Mouse (Mus musculus) neural tube, embryonic 10.5 days (tissue): Measurements from ENCODE around the gene Cdk7.
A peak's percentile ranks its signal among the peaks of the same experiment; 100 is the strongest.
"Not testable (repeated sequence)": the region's sequence is repeated elsewhere in the genome, so short reads cannot be mapped to it uniquely, and the experiment has no call there.

ENCODE experiments used
- DNase-seq: peaks from one replicate; pipeline ENCODE4 v3.0.0-alpha.2; 2017; ENCODE audit warnings: low spot score; ENCODE audit errors: extremely low spot score

Gene Cdk7

GRCm38 (mm10) chr13:100730861-100731176 is at the start of gene Cdk7:
Gene Cdk7, minus strand, starts transcription at chr13:100730939.
- peak; percentile 93 for DNase-seq

- DNase-seq, result no peak
Observed at GRCm38 (mm10) chr13:100777491-100777890, 46.8 kb upstream of the Cdk7 start.

DNA sequence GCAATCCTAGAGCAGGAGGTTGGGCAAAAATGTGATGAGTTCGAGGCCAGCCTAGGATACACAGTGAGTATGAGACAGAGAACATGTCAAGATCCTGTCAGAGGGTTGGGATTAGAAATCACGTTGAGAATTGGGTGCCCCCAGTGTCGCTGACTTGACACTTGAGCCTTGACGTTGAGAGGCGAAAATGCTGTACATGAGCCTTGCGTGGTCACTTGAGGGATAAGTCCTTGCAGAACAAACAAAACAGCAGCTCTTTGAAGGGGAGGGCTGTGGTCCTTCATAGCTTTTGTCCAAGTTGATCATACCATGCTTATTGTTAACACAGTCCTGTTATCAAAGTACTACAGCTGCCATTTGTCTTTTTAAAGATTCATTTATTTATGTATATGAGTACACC is 46.0 kb upstream of the Cdk7 start:
- DNase-seq, result no peak

- DNase-seq, result no peak
Observed at GRCm38 (mm10) chr13:100776056-100776419, 45.3 kb upstream of the Cdk7 start.

GRCm38 (mm10) chr13:100775252-100776055 is 44.7 kb upstream of the Cdk7 start, which contains the start of gene Cenph:
Gene Cenph, minus strand, starts transcription at chr13:100775899.
- DNase-seq, result peak; percentile 89

GRCm38 (mm10) chr13:100774704-100775103 is 44.0 kb upstream of the Cdk7 start:
- DNase-seq, result no peak

DNA sequence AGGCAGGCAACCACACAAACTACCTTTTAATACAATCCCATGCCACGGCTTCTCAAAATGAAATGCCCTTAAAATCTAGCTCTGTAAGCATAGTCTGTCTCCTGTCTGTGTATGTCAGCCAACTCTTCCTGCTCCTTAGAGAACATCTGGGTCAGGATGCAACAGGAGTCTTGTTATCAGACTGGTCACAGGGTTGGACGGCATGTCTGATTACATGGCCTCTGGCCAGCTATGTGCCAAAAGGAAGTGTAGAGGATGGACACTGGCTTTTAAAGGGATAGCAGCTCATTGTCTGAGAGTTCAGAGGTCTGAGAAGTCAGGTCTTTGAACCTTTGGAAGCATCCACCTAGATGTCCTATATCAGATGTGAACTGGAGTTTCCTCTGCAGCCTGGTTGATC is 24.6 kb upstream of the Cdk7 start:
- no peak for DNase-seq

DNA sequence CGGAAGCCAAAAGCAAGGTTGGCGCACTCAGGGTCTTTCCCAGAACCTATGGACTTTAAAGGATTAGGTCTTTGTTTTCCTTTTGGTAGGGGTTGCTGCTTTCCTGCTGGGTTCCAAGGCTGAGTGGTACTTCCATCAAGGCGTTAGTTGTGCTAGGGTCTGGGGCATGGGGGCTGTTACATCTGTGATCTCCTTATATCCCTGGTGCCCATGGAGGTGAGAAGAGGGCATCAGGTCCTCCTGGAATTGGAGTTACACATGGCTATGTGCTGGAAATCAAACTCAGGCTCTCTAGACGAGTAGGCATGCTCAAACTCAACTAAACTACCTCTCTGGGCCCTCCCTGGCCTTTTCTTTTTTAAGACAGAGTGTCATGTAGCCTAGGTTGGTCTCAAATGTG is 23.4 kb upstream of the Cdk7 start:
- no peak for DNase-seq

GRCm38 (mm10) chr13:100753011-100753410 is 22.3 kb upstream of the Cdk7 start:
- DNase-seq, result no peak

- no peak for DNase-seq
Observed at GRCm38 (mm10) chr13:100752529-100752928, 21.8 kb upstream of the Cdk7 start.

GRCm38 (mm10) chr13:100751402-100751801 is 20.7 kb upstream of the Cdk7 start:
- no peak for DNase-seq

DNA sequence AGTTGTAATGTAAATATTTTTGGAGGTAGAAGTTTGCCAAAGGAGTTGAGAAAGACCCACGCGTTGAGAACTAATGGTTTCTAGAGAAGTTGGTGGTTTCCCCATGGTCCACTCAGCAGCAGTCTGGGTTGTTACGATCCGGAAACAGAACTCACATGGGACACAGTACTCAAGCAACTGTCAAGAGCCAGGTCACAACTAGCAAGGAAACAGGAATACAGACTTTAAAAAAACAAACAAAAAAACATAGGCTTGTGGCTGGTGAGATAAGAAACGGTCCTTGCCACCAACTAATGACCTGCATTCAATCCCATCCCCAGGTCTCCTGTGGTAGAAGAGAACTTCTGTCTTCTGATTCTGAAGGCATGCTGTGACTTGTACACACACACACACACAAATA is 20.1 kb upstream of the Cdk7 start:
- no peak for DNase-seq

DNA sequence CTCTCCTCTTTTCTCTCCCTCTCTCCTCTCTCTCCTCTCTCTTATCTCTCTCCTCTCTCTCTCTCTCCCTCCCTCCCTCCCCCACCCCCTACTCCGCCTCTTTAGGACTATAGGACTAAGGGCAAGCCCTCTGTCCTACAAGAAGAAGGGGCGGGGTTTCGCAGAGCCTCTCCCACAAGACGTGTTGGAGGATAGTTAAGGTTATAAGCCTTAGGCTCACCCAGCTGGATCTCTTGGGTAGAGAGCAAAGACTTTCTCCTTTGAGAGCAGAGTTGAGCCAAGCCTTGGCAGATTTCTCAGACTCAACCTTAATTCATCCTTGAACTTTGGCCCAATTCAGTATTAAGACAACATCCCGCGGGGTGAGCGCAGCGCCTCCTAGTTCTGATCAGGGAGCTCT is 17.9 kb upstream of the Cdk7 start:
- DNase-seq, result no peak

DNA sequence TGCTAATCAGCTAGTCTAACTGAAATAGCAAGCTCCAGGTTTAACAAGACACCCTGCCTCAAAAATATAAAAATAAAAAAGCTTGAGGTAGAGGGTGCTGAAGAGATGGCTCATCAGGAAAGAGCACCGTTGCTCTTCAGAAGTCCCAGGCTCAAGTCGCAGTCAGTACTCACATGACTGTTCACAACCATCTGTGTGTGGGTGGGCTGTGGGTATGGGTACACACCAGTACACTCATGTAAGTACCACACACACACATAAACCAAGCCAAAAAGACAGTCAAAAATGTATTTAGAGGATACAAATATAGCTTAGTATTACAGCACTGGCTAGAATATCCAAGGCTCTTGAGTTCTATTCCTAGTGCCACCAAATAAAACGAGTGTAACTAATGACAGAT is 15.4 kb upstream of the Cdk7 start:
- no peak for DNase-seq

DNA sequence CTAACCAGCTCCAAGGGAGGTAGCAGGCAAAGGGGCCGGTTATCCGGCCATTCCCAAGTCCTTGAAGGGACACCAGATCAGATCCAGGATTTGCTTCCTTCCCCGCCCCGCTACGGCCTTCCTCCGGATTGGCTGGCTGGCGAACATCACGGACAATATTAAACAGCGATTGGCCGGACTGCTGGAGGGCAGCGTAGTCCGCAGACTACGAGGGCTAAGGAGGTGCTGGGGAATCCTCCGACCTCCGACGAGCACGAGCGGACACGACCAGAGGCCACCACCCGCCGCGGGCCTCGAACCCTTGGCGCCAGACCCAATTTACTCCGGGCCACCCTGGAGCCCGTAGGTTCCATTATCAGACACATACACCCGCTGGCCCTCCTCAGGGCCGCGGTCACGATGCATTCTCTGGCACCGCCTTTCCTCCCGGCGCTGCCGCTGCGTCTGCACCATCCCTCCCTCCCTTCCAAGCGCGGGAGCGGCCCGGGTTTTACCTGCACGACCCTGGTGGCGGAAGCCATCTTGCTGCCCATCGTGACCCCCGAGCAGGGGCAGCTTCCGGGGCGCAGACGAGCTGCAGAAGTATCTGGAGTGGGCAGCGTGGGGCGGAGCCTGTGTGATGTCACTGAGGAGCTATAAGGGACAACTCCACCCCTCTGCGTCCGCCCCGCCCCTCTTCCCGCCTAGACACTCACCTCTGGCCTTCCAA is 13.5 kb upstream of the Cdk7 start, which contains the start of gene Mrps36:
Gene Mrps36 (minus strand): TSS at position 624 of the 709 bp plus-strand sequence.
- DNase-seq, result peak; percentile 93

DNA sequence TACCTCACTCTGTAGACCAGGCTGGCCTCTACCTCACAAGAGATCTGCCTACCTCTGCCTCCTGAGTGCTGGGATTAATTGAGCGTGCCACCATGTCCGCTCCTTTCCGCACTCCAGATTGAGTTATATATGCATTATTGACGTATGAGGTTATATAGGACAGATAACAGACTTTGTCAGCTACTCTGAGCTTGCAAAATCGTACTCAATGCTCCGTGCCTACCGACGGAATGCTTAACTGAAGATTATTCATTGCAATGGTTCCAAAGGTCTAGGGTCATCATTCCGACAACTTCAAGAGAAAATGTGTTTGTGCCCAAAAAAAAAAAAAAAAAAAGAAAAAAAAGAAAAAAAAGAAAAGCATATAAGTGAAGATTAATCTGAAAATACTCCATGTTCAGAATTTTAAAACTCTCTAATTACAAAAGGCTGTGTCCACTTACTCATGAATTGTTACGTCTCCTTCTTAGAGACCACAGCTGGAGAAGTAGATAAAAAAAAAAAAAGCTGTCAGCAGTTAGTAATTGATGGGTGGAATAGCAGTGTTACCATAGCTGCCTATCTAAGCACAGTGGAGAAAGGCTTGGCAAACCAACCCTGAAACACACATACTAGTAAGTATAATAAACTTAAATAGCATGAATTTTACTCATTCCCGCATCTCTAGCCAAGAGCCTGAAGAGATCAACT is 12.8 kb upstream of the Cdk7 start:
- DNase-seq, result no peak

- DNase-seq, result no peak
Observed at GRCm38 (mm10) chr13:100742831-100743230, 12.1 kb upstream of the Cdk7 start.

DNA sequence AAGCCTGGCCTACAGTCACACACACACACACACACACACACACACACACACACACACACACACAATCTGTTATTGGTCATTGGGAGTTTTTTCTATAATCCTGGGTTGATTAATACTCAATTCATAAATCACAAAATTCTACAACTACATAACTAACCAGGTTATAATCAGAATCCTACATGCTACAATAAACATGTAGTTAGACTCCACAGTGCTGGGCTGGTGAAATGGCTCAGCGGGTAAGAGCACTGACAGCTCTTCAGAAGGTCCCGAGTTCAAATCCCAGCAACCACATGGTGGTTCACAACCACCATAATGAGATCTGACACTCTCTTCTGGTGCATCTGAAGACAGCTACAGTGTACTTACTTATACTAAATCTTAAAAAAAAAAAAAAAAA is 2.0 kb upstream of the Cdk7 start:
- DNase-seq, result no peak

DNA sequence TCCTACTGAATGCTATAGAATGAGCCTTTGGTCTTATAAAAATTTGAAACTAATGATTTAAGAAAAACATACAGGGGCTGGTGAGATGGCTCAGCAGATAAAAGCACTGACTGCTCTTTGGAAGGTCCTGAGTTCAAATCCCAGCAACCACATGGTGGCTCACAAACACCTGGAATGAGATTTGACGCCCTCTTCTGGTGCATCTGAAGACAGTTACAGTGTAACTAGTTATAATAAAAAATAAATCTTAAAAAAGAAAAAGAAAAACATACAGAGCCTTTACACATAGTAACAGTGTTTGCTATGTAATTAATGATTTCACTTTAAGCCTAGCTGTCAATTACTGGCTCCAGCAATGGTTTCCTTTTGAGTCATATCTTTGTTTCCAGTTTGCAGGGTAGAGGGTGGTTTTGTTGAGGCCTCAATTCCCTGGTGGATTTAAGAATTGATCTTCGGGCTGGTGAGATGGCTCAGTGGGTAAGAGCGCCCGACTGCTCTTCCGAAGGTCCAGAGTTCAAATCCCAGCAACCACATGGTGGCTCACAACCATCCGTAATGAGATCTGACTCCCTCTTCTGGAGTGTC is 815 bp upstream of the Cdk7 start:
- not testable (repeated sequence) for DNase-seq

- DNase-seq, result no peak
Observed at GRCm38 (mm10) chr13:100730153-100730860, 432 bp downstream of the Cdk7 start.

DNA sequence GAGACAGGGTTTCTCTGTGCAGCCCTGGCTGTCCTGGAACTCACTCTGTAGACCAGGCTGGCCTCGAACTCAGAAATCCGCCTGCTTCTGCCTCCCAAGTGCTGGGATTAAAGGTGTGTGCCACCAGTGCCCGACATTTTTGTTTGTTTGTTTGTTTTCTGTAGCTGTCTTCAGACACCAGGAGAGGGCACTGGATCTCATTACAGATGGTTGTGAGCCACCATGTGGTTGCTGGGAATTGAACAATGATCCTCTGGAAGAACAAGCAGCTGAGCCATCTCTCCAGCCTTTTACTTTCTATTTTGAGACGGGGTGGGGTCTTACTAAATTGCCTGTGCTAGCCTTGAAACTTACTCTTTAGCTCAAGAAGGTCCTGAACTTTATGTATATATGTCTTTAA is 2.2 kb downstream of the Cdk7 start:
- DNase-seq, result not testable (repeated sequence)
